Mouse (Mus musculus) heart, embryonic 14.5 days (tissue): ENCODE results near the gene Them7. TPM values are rescaled to one million over a fixed set of nuclear protein-coding genes. Genes with fewer than 3 reads are reported as not detected.

Source experiments
- ATAC-seq: fragments of 200-750 bp; cut with Nextera tagmentation; 2 replicates; pipeline ENCODE4 v1.8.0; 2017; ENCODE audit warnings: low read depth, moderate TSS enrichment; ENCODE audit not compliant: insufficient number of reproducible peaks, insufficient read depth, low FRiP score
- H3K27ac ChIP-seq, 2 experiments: fragments of 200-500 bp in 1 of 2; fragments of 300-500 bp in 1 of 2; sonication (generic) in 1 of 2; replicated peaks in 1 of 2; 2 replicates each; pipeline ENCODE4 v1.5.1; 2012 to 2014; ENCODE audit warnings: low read depth in 2 of 2, low read length in 2 of 2, control low read depth in 1 of 2, mild to moderate bottlenecking in 1 of 2, mixed read lengths in 1 of 2; ENCODE audit not compliant: control insufficient read depth in 1 of 2, insufficient read depth in 1 of 2
- H3K27me3 ChIP-seq: fragments of 300-500 bp; sonication (generic); 2 replicates; pipeline ENCODE4 v1.6.1; 2014; ENCODE audit warnings: mild to moderate bottlenecking, low read length, control low read depth; ENCODE audit not compliant: control insufficient read depth, insufficient read depth
- H3K36me3 ChIP-seq: fragments of 300-500 bp; sonication (generic); 2 replicates; pipeline ENCODE4 v1.6.1; 2014; ENCODE audit warnings: mild to moderate bottlenecking, control low read depth, low read length, mixed read lengths; ENCODE audit not compliant: control insufficient read depth, insufficient read depth
- H3K4me1 ChIP-seq, 2 experiments: fragments of 200-500 bp in 1 of 2; fragments of 300-500 bp in 1 of 2; sonication (generic) in 1 of 2; 2 replicates each; pipeline ENCODE4 v1.6.1; 2012 to 2014; ENCODE audit warnings: low read length in 2 of 2, control low read depth in 1 of 2, mixed read lengths in 1 of 2; ENCODE audit not compliant: control insufficient read depth in 2 of 2, insufficient read depth in 2 of 2
- H3K4me2 ChIP-seq: fragments of 300-500 bp; sonication (generic); 2 replicates; pipeline ENCODE4 v1.6.1; 2014; ENCODE audit warnings: mild to moderate bottlenecking, low read length
- H3K4me3 ChIP-seq, 2 experiments: fragments of 200-500 bp in 1 of 2; fragments of 300-500 bp in 1 of 2; sonication (generic) in 1 of 2; 2 replicates each; pipeline ENCODE4 v1.5.1; 2012 to 2014; ENCODE audit warnings: low read length in 2 of 2, mild to moderate bottlenecking in 2 of 2, control low read depth in 1 of 2, low read depth in 1 of 2, moderate library complexity in 1 of 2; ENCODE audit not compliant: control insufficient read depth in 1 of 2, insufficient read depth in 1 of 2
- H3K9ac ChIP-seq: fragments of 300-500 bp; sonication (generic); 2 replicates; pipeline ENCODE4 v1.6.1; 2014; ENCODE audit warnings: mild to moderate bottlenecking, low read length
- H3K9me3 ChIP-seq: fragments of 300-500 bp; sonication (generic); 2 replicates; pipeline ENCODE4 v1.6.1; 2016; ENCODE audit warnings: low read length, control low read depth; ENCODE audit not compliant: control insufficient read depth
- WGBS: fragments of 180-500 bp; shearing (Covaris S2); extraction: QIAGEN DNeasy Blood & Tissue Kit; methylation state at CpG from one replicate; pipeline ENCODE4 v1.1.7; 2014; 5-methylcytosine and 5-hydroxymethylcytosine counted together
- polyA plus RNA-seq: library from polyadenylated mRNA; unstranded; fragments of >200 nt; fragmentation: Nextera tagmentation; extraction: Ambion mirVana; gene quantifications from 2 replicates; pipeline ENCODE4 v1.2.1, GENCODE M21; 2014

Them7 gene
- polyA plus RNA-seq, 1 experiment from 2014 or later: 1.1 TPM

GRCm38 (mm10) chr2:105282407-105283077 lies 58.4 kb downstream of the Them7 start:
- H3K4me2 ChIP-seq: no peak overlapping the region

DNA sequence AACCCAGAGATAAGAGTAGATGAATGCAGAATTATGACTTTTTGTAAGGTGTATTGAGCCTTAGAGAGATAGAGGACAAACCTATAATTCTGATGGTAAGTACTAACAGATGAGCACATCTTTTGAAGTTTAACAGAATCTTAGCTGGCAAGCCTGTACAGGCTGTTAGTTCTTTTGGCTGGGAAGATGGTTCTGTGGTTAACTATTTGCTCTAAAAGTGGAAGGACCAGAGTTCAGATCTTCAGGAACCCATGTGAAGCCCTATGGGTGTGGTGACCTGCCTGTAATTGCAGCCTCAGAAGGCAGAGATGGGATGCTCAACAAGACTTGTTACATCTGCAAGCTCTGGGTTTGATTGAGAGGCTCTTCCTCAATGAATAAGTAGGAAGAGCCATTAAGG lies 59.7 kb downstream of the Them7 start:
- no peak overlapping the region for H3K4me2 ChIP-seq

More at GRCm38 (mm10) chr2:105282407-105283077, 58.4 kb downstream of the Them7 start:
- Histone ChIP-seq H3K4me3 (no peak overlapping the region), H3K36me3 (no peaks in the 10 kb centered on the region), H3K27ac (no peak overlapping the region), H3K27me3 (no peaks in the 10 kb centered on the region), H3K9me3 (no peaks in the 10 kb centered on the region), H3K9ac (no peak overlapping the region), H3K4me1 (no peaks in the 10 kb centered on the region)
- 75% methylated on average over 6 of the region's 6 CpGs for WGBS
- no peak for ATAC-seq

DNA sequence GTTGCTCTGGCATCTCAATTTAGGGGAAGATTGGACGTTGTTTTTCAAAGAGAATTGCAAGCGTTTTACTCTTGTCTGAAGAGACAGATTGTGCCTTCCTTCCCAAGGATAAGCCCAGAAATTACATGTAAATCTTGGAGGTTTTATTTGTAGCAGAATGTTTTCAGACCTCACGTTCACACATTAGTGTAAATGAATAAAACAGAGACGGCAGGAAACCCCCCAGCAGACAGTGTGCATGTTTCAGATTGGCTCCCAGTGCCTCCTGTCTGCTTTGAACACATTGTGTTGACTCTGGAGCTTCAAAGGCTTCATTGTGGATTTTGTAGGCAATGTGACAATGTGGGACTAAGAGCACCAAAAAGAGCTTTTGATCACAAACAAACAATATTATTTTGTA lies 60.7 kb downstream of the Them7 start:
- no peak overlapping the region for H3K27ac ChIP-seq
- no peaks in the 10 kb centered on the region for H3K9me3 ChIP-seq
- 73% methylated on average over 4 of the region's 4 CpGs for WGBS
- no peaks in the 10 kb centered on the region for H3K4me1 ChIP-seq
- no peak overlapping the region for H3K9ac ChIP-seq
- no peak overlapping the region for H3K4me3 ChIP-seq
- H3K27me3 ChIP-seq: no peaks in the 10 kb centered on the region
- H3K4me2 ChIP-seq: no peak overlapping the region
- no peaks in the 10 kb centered on the region for H3K36me3 ChIP-seq
- ATAC-seq: no peak

More for the DNA sequence above, 59.7 kb downstream of the Them7 start:
- Histone ChIP-seq H3K4me3 (no peak overlapping the region), H3K27ac (no peak overlapping the region), H3K27me3 (no peaks in the 10 kb centered on the region), H3K4me1 (no peaks in the 10 kb centered on the region), H3K9ac (no peak overlapping the region), H3K36me3 (no peaks in the 10 kb centered on the region), H3K9me3 (no peaks in the 10 kb centered on the region)
- ATAC-seq: no peak

DNA sequence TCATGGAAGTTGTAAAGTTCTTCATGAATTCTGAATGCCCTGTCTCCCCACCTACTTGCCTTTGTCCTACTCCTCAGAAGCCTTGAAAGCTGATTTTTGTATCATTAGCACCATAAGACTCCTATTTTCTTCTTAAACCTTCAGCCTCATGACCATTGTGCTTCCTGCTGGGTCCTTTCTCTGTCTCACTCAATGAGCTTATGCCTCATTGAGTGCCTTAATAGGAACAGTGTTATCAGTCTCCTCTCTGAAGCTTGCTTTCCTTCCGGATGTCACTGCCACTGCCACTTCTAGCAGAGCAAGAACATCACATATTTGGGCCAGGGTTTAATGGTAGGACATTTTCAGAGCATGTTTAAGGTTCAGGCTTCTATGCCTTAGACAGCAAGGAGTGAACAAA lies 71.7 kb downstream of the Them7 start:
- Histone ChIP-seq H3K27me3 (no peaks in the 10 kb centered on the region), H3K4me1 (peaks cover 0 to 4% of the 10 kb centered on the region in 2 experiments; a peak in 1 of 4 replicates), H3K36me3 (no peaks in the 10 kb centered on the region), H3K9ac (no peak overlapping the region), H3K9me3 (no peaks in the 10 kb centered on the region), H3K27ac (no peak overlapping the region), H3K4me2 (no peak overlapping the region), H3K4me3 (no peak overlapping the region)
- 25% methylated on average over 1 of the region's 1 CpGs for WGBS
- ATAC-seq: no peak

GRCm38 (mm10) chr2:105298888-105299287 lies 74.8 kb downstream of the Them7 start:
- Histone ChIP-seq H3K4me1 (peaks cover 0 to 4% of the 10 kb centered on the region in 2 experiments; a peak in 2 of 4 replicates), H3K9me3 (no peaks in the 10 kb centered on the region), H3K36me3 (no peaks in the 10 kb centered on the region), H3K4me2 (no peak overlapping the region), H3K27me3 (no peaks in the 10 kb centered on the region), H3K9ac (no peak overlapping the region), H3K27ac (no peak overlapping the region), H3K4me3 (no peak overlapping the region)
- 91% methylated on average over 1 of the region's 1 CpGs for WGBS
- ATAC-seq: no peak

- H3K4me1 ChIP-seq: peaks cover 0 to 4% of the 10 kb centered on the region in 2 experiments; a peak in 2 of 4 replicates
- no peak overlapping the region for H3K4me3 ChIP-seq
- ATAC-seq: no peak
- no peaks in the 10 kb centered on the region for H3K27me3 ChIP-seq
- WGBS: 86% methylated on average over 8 of the region's 8 CpGs
- no peak overlapping the region for H3K27ac ChIP-seq
- no peaks in the 10 kb centered on the region for H3K9me3 ChIP-seq
- no peak overlapping the region for H3K4me2 ChIP-seq
- no peak overlapping the region for H3K9ac ChIP-seq
- H3K36me3 ChIP-seq: no peaks in the 10 kb centered on the region
Measured at GRCm38 (mm10) chr2:105301082-105301481, 77.0 kb downstream of the Them7 start.

GRCm38 (mm10) chr2:105301531-105301930 lies 77.4 kb downstream of the Them7 start:
- no peak overlapping the region for H3K9ac ChIP-seq
- H3K4me1 ChIP-seq: peaks cover 0 to 4% of the 10 kb centered on the region in 2 experiments; a peak in 2 of 4 replicates
- H3K27ac ChIP-seq: no peak overlapping the region
- no peaks in the 10 kb centered on the region for H3K9me3 ChIP-seq
- H3K4me2 ChIP-seq: no peak overlapping the region
- no peaks in the 10 kb centered on the region for H3K27me3 ChIP-seq
- no peak overlapping the region for H3K4me3 ChIP-seq
- H3K36me3 ChIP-seq: no peaks in the 10 kb centered on the region
- ATAC-seq: no peak
- WGBS: 44% methylated on average over 10 of the region's 10 CpGs
